Mouse (Mus musculus) megakaryocyte-erythroid progenitor cell, adult 5-6 weeks (primary cell): Measurements from ENCODE around the gene Teddm1b. TPM values are rescaled to one million over a fixed set of nuclear protein-coding genes. Genes with fewer than 3 reads are reported as not detected.
A peak's percentile ranks its signal among the peaks of the same experiment; 100 is the strongest.
"Not testable (repeated sequence)": the region's sequence is repeated elsewhere in the genome, so short reads cannot be mapped to it uniquely, and the experiment has no call there.

Experiments used
- ATAC-seq: replicated peaks from 2 replicates; pipeline ENCODE4 v1.8.0; 2016; ENCODE audit warnings: mild to moderate bottlenecking, inconsistent platforms; ENCODE audit not compliant: severe bottlenecking, poor library complexity, low FRiP score, low TSS enrichment
- total RNA-seq, 2 experiments: library from RNA; stranded (forward) in 1 of 2; stranded (reverse) in 1 of 2; fragments of 200-1000, 215-1000 nt in 1 of 2; fragments of >200 nt in 1 of 2; fragmentation: Nextera tagmentation in 1 of 2; gene quantifications; 2 replicates each; pipeline ENCODE4 v1.2.3; 2014 to 2017

Gene Teddm1b
- total RNA-seq (2014; fragmentation: Nextera tagmentation) (not detected in 2 replicates), total RNA-seq (2017) (not detected in 2 replicates)

GRCm38 (mm10) chr1:153874045-153874444 lies at the start of gene Teddm1b:
Teddm1b (plus strand) TSS chr1:153874345.
- ATAC-seq, result no peak

GRCm38 (mm10) chr1:153830746-153831145 lies 43.4 kb upstream of the Teddm1b start:
- ATAC-seq, result no peak

- no peak for ATAC-seq
Measured at GRCm38 (mm10) chr1:153836036-153836435, 38.1 kb upstream of the Teddm1b start.

GRCm38 (mm10) chr1:153842121-153842740 lies 31.9 kb upstream of the Teddm1b start:
- ATAC-seq, result no peak

- no peak for ATAC-seq
Measured at GRCm38 (mm10) chr1:153844042-153844441, 30.1 kb upstream of the Teddm1b start, which contains the start of gene Rgsl1. Rgsl1 (minus strand) TSS chr1:153844142.

- no peak for ATAC-seq
Measured at GRCm38 (mm10) chr1:153846420-153846819, 27.7 kb upstream of the Teddm1b start.

- peak; percentile 84 for ATAC-seq
Measured at GRCm38 (mm10) chr1:153846867-153847266, 27.3 kb upstream of the Teddm1b start.

GRCm38 (mm10) chr1:153852696-153853095 lies 21.4 kb upstream of the Teddm1b start:
- not testable (repeated sequence) for ATAC-seq

- no peak for ATAC-seq
Measured at GRCm38 (mm10) chr1:153855946-153856345, 18.2 kb upstream of the Teddm1b start.

GRCm38 (mm10) chr1:153880391-153880790 lies 6.2 kb downstream of the Teddm1b start:
- not testable (repeated sequence) for ATAC-seq

- no peak for ATAC-seq
Measured at GRCm38 (mm10) chr1:153886024-153886633, 12.0 kb downstream of the Teddm1b start.

- ATAC-seq, result no peak
Measured at GRCm38 (mm10) chr1:153890121-153890520, 16.0 kb downstream of the Teddm1b start.

- ATAC-seq, result no peak
Measured at GRCm38 (mm10) chr1:153891442-153891841, 17.3 kb downstream of the Teddm1b start, which contains the start of gene Teddm1a. Teddm1a (plus strand) TSS chr1:153891742.

GRCm38 (mm10) chr1:153893746-153894145 lies 19.6 kb downstream of the Teddm1b start:
- no peak for ATAC-seq

GRCm38 (mm10) chr1:153894201-153894893 lies 20.2 kb downstream of the Teddm1b start:
- ATAC-seq, result 0 out of 2 replicates have a peak, but pooled peaks have one; percentile 17

- ATAC-seq, result peak; percentile 44
Measured at GRCm38 (mm10) chr1:153894979-153895378, 20.8 kb downstream of the Teddm1b start.

GRCm38 (mm10) chr1:153897196-153897595 lies 23.1 kb downstream of the Teddm1b start:
- ATAC-seq, result no peak

GRCm38 (mm10) chr1:153898989-153899730 lies 25.0 kb downstream of the Teddm1b start:
- no peak for ATAC-seq

GRCm38 (mm10) chr1:153899731-153900380 lies 25.7 kb downstream of the Teddm1b start, which contains the start of the genes Glul and Teddm2:
Glul (plus strand) TSS chr1:153899944.
Teddm2 (minus strand) TSS chr1:153900228.
- peak; percentile 91 for ATAC-seq
